Mouse (Mus musculus) intestine, embryonic 16.5 days (tissue): ENCODE measurements around the gene Ifna12. TPM values are rescaled to one million over a fixed set of nuclear protein-coding genes. Genes with fewer than 3 reads are reported as not detected.

ENCODE experiments used
- ATAC-seq: fragments of 200-750 bp; cut with Nextera tagmentation; 2 replicates; pipeline ENCODE4 v1.8.0; 2017; ENCODE audit warnings: moderate TSS enrichment, moderate library complexity
- H3K27ac ChIP-seq: fragments of 300-500 bp; sonication (generic); 2 replicates; pipeline ENCODE4 v1.5.1; 2014; ENCODE audit warnings: mild to moderate bottlenecking, low read length
- H3K27me3 ChIP-seq: fragments of 300-500 bp; sonication (generic); replicated peaks from 2 replicates; pipeline ENCODE4 v1.6.1; 2014; ENCODE audit warnings: low read length, control low read depth, mixed read lengths; ENCODE audit not compliant: control insufficient read depth, insufficient read depth
- H3K36me3 ChIP-seq: fragments of 300-500 bp; sonication (generic); 2 replicates; pipeline ENCODE4 v1.6.1; 2014; ENCODE audit warnings: low read length, control low read depth; ENCODE audit not compliant: control insufficient read depth, insufficient read depth
- H3K4me1 ChIP-seq: fragments of 300-500 bp; sonication (generic); 2 replicates; pipeline ENCODE4 v1.6.1; 2014; ENCODE audit warnings: low read length, control low read depth, mixed read lengths; ENCODE audit not compliant: control insufficient read depth, insufficient read depth
- H3K4me2 ChIP-seq: fragments of 300-500 bp; sonication (generic); 2 replicates; pipeline ENCODE4 v1.6.1; 2014; ENCODE audit warnings: low read depth, low read length, control low read depth
- H3K4me3 ChIP-seq: fragments of 300-500 bp; sonication (generic); 2 replicates; pipeline ENCODE4 v1.5.1; 2014; ENCODE audit warnings: mild to moderate bottlenecking, low read length
- H3K9ac ChIP-seq: fragments of 300-500 bp; sonication (generic); 2 replicates; pipeline ENCODE4 v1.6.1; 2014; ENCODE audit warnings: low read depth, low read length
- H3K9me3 ChIP-seq: fragments of 300-500 bp; sonication (generic); 2 replicates; pipeline ENCODE4 v1.6.1; 2016; ENCODE audit warnings: low read length, control low read depth; ENCODE audit not compliant: control insufficient read depth
- WGBS: fragments of 180-500 bp; shearing (Covaris S2); extraction: QIAGEN DNeasy Blood & Tissue Kit; methylation state at CpG from one replicate; pipeline ENCODE4 v1.1.7; 2014; 5-methylcytosine and 5-hydroxymethylcytosine counted together
- polyA plus RNA-seq: library from polyadenylated mRNA; unstranded; fragments of >200 nt; fragmentation: Nextera tagmentation; extraction: Ambion mirVana; gene quantifications from 2 replicates; pipeline ENCODE4 v1.2.1, GENCODE M21; 2015

Ifna12 gene
- polyA plus RNA-seq = not detected in 2 replicates

DNA sequence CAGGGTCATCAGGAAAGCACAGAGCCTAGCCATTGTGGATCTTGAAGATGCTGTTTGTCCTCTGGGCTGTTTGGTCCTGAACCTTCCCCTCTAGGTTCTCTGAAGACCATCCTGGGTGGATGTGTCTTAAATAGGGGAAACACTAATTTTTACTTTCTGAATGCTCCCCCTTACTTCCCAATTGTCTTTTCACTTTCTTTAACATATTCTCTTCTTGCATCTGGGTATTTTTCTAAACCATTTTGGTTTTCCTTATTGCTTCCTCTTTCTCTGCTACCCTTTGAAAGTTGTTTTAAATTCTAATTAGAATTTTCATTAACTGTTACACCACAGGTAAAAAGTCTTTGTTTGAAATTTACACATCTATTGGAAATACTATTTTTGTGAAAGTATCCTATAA is at the start of gene Ifna12:
Gene Ifna12 (minus strand): TSS at position 101 of the 400 bp plus-strand sequence.
- ATAC-seq = no peak
- H3K4me1 ChIP-seq = no peaks in the 10 kb centered on the region
- no peak within 1 kb of the TSS for H3K4me3 ChIP-seq
- H3K36me3 ChIP-seq = no peaks in the 10 kb centered on the region
- H3K4me2 ChIP-seq = no peak within 1 kb of the TSS
- no peaks in the 10 kb centered on the region for H3K27me3 ChIP-seq
- H3K9me3 ChIP-seq = no peaks in the 10 kb centered on the region
- no peak within 1 kb of the TSS for H3K9ac ChIP-seq
- no peak within 1 kb of the TSS for H3K27ac ChIP-seq

- no peak for ATAC-seq
- H3K36me3 ChIP-seq = no peaks in the 10 kb centered on the region
- no peak within 1 kb of the TSS for H3K4me3 ChIP-seq
- H3K4me1 ChIP-seq = no peaks in the 10 kb centered on the region
- H3K9ac ChIP-seq = no peak within 1 kb of the TSS
- no peaks in the 10 kb centered on the region for H3K27me3 ChIP-seq
- no peak within 1 kb of the TSS for H3K27ac ChIP-seq
- H3K9me3 ChIP-seq = no peaks in the 10 kb centered on the region
- no peak within 1 kb of the TSS for H3K4me2 ChIP-seq
- WGBS = 53% methylated on average over 2 of the region's 2 CpGs
Measured at GRCm38 (mm10) chr4:88644359-88644758, 41.2 kb upstream of the Ifna12 start, which contains the start of gene Ifna13. Gene Ifna13, minus strand, starts transcription at chr4:88644459.

GRCm38 (mm10) chr4:88642526-88642925 is 39.4 kb upstream of the Ifna12 start:
- no peak overlapping the region for H3K4me3 ChIP-seq
- no peaks in the 10 kb centered on the region for H3K4me1 ChIP-seq
- no peaks in the 10 kb centered on the region for H3K36me3 ChIP-seq
- WGBS = 33% methylated on average over 2 of the region's 2 CpGs
- ATAC-seq = no peak
- no peak overlapping the region for H3K4me2 ChIP-seq
- no peak overlapping the region for H3K27ac ChIP-seq
- no peaks in the 10 kb centered on the region for H3K9me3 ChIP-seq
- no peak overlapping the region for H3K9ac ChIP-seq
- no peaks in the 10 kb centered on the region for H3K27me3 ChIP-seq

DNA sequence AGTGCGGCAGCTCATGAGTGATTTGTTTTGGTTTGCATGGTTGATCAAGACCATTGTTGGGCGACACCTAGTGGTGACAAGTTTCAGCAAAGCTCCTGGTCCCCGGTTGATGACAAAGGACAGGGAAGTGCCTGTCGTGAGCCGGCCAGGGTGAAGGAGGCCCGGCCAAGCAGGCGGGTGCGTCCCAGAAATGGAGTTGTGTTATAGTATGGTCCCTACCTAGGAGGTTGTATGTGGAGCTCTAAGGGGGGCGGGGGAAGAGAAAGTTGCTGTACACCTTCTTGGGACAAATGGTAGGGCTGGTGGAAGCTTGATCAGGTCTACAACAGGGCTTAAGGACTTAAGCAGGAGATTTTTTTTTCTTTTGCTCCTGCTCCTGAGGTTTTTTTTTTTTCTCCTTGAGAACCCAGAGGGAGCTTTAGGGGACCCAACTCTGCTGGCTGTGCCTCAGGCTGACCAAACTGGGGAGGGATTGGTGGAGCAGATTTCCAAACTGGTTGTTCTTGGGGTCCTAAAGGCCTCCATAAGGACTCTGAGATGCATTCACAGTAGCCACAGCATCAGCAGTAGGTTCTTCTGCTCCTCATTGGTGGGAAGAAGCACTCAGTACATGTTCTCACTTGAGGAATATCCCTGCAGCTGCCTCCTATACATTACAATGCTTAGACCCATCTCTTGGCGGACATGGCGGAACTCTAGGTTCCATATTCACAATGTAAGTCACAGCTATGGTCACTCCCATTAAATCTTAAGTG is 38.1 kb upstream of the Ifna12 start:
- WGBS = 17% methylated on average over 11 of the region's 11 CpGs
- Histone ChIP-seq H3K9me3 (no peaks in the 10 kb centered on the region), H3K27ac (no peak overlapping the region), H3K4me3 (peak overlapping the region; percentile 49), H3K9ac (peak overlapping the region; percentile 53; the same call in 1 of the 2 replicates), H3K4me2 (peak overlapping the region; percentile 56), H3K27me3 (no peaks in the 10 kb centered on the region), H3K36me3 (no peaks in the 10 kb centered on the region), H3K4me1 (no peaks in the 10 kb centered on the region)
- peak; percentile 95 for ATAC-seq

- Histone ChIP-seq H3K9ac (peak overlapping the region; percentile 53; the same call in 1 of the 2 replicates), H3K36me3 (no peaks in the 10 kb centered on the region), H3K27ac (no peak overlapping the region), H3K4me1 (no peaks in the 10 kb centered on the region), H3K27me3 (no peaks in the 10 kb centered on the region), H3K9me3 (no peaks in the 10 kb centered on the region), H3K4me2 (peak overlapping the region; percentile 56), H3K4me3 (peak overlapping the region; percentile 49)
- ATAC-seq = no peak
- WGBS = 60% methylated on average over 8 of the region's 8 CpGs
Measured at GRCm38 (mm10) chr4:88640704-88641076, 37.5 kb upstream of the Ifna12 start.

GRCm38 (mm10) chr4:88634311-88634710 is 31.1 kb upstream of the Ifna12 start, which contains the start of gene C87499:
Gene C87499, minus strand, starts transcription at chr4:88634411.
- H3K4me1 ChIP-seq = no peaks in the 10 kb centered on the region
- no peak within 1 kb of the TSS for H3K4me3 ChIP-seq
- H3K9ac ChIP-seq = no peak within 1 kb of the TSS
- no peak within 1 kb of the TSS for H3K27ac ChIP-seq
- no peaks in the 10 kb centered on the region for H3K27me3 ChIP-seq
- H3K9me3 ChIP-seq = no peaks in the 10 kb centered on the region
- no peaks in the 10 kb centered on the region for H3K36me3 ChIP-seq
- no peak within 1 kb of the TSS for H3K4me2 ChIP-seq
- 88% methylated on average over 4 of the region's 4 CpGs for WGBS
- ATAC-seq = no peak

GRCm38 (mm10) chr4:88592285-88592684 is 10.9 kb downstream of the Ifna12 start, which contains the start of gene Ifna9:
Gene Ifna9, minus strand, starts transcription at chr4:88592385.
- Histone ChIP-seq H3K27ac (no peak within 1 kb of the TSS), H3K4me3 (no peak within 1 kb of the TSS), H3K4me2 (no peak within 1 kb of the TSS), H3K4me1 (no peaks in the 10 kb centered on the region), H3K9me3 (no peaks in the 10 kb centered on the region), H3K27me3 (no peaks in the 10 kb centered on the region), H3K9ac (no peak within 1 kb of the TSS), H3K36me3 (no peaks in the 10 kb centered on the region)
- 79% methylated on average over 1 of the region's 1 CpGs for WGBS
- no peak for ATAC-seq

DNA sequence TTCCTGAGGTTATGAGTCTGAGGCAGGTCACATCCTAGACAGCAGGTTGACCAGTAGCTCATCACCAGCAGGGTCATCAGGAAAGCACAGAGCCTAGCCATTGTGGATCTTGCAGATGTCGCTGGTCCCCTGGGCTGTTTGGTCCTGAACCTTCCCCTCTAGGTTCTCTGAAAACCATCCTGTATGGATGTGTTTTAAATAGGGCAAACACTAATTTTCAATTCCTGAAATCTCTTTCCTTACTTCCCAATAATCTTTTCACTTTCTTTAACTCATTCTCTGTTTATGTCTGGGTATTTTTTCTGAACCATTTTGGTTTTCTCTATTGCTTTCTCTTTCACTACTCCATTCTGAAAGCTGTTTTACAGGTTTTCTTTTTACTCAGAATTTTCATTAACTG is 31.5 kb downstream of the Ifna12 start, which contains the start of gene Ifna14:
Gene Ifna14 (minus strand): TSS at position 101 of the 400 bp plus-strand sequence.
- 77% methylated on average over 1 of the region's 1 CpGs for WGBS
- no peak within 1 kb of the TSS for H3K4me3 ChIP-seq
- no peak within 1 kb of the TSS for H3K4me2 ChIP-seq
- no peaks in the 10 kb centered on the region for H3K9me3 ChIP-seq
- H3K27ac ChIP-seq = no peak within 1 kb of the TSS
- no peak for ATAC-seq
- H3K36me3 ChIP-seq = no peaks in the 10 kb centered on the region
- no peaks in the 10 kb centered on the region for H3K27me3 ChIP-seq
- H3K9ac ChIP-seq = no peak within 1 kb of the TSS
- no peaks in the 10 kb centered on the region for H3K4me1 ChIP-seq

DNA sequence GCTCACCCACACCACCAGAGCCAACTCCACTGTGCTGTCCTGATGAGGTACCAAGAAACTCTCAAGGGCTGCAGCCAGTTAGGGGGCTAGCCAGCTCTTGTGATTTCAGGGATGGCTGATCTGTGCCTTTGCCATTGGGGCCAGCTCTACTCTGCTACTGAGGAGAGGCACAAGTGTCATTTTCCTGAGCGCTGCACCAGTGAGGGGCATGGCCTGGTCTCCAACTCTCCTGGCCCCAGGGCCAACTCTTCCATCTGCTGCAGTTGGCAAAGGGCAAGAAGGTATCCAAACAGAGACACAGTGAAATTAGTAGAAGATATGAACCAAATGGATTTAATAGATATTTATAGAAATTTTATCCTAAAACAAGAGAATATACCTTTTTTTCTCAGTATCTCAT is 41.4 kb downstream of the Ifna12 start:
- WGBS = 96% methylated on average over 1 of the region's 1 CpGs
- no peaks in the 10 kb centered on the region for H3K27me3 ChIP-seq

More for the DNA sequence above, 41.4 kb downstream of the Ifna12 start:
- Histone ChIP-seq H3K4me1 (no peaks in the 10 kb centered on the region), H3K9ac (no peak overlapping the region), H3K4me2 (no peak overlapping the region), H3K27ac (no peak overlapping the region), H3K9me3 (no peaks in the 10 kb centered on the region), H3K4me3 (no peak overlapping the region), H3K36me3 (no peaks in the 10 kb centered on the region)
- no peak for ATAC-seq
